Mouse (Mus musculus) spleen, postnatal 4 days (tissue): ENCODE measurements around the gene Naglu.

Source experiments
- DNase-seq, 2 experiments: peaks; one replicate each; pipeline ENCODE4 v3.0.0; 2022; ENCODE audit warnings: low spot score in 2 of 2

Gene Naglu

DNA sequence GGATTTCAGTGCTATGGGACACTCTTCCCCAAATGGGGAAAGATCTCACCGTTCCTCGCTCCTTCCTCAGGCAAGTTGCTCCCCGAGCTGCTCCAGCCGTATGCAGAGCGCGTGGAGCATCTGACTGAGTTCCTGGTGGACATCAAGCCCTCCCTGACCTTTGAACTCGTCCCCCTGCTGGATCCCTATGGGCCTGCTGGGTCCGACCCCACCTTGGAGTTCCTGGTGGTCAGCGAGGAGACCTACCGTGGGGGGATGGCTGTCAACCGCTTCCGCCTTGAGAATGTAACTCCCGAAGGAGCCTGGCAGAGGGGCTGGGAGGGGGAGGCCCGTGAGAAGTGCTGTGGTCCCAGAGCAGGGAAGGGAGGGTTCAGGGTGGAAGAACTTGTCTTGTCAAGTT, 14.4 kb downstream of the Naglu start:
- DNase-seq: no peak

DNA sequence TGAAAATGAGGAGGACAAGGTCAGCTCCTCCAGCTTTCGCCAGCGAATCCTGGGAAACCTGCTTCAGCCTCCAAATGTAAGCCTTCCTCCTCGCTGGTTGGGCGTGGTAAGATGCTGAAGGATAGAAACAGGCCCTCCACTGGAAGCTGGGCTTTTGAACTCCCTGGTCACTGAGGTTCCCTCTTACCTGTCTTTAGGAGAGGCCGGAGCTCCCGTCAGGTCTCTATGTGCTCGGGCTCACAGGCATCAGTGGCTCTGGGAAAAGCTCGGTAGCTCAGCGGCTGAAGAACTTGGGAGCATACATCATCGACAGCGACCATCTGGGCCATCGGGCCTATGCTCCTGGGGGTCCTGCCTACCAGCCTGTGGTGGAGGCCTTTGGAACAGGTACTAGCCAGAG, 15.0 kb downstream of the Naglu start:
- DNase-seq: no peak

DNA sequence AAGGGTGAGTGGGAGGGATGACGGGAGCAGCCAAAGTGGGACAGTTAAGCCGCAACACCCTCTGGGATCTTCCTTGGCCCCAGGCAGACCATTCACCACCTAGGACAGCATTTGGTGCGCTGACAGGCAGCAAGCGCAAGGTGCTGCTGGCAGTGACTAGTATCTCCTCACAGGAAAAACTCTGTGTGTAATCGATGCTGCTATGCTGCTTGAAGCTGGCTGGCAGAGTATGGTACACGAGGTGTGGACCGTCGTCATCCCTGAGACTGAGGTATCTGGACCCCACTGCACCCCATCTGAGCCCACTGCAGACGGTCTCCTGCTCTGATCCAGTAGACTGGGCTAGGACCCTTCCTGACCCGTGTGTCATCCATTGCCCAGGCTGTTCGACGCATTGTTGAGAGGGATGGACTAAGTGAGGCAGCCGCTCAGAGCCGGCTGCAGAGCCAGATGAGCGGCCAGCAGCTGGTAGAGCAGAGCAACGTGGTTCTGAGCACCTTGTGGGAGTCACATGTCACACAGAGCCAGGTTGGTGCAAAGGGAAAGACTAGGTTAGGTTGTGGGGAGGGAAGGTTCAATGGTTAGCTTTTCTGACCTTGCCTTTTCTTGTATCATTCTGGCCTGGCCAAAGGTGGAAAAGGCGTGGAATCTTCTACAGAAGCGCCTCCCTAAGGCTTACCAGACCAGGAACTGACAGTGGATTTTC, 16.0 kb downstream of the Naglu start:
- DNase-seq: no peak

DNA sequence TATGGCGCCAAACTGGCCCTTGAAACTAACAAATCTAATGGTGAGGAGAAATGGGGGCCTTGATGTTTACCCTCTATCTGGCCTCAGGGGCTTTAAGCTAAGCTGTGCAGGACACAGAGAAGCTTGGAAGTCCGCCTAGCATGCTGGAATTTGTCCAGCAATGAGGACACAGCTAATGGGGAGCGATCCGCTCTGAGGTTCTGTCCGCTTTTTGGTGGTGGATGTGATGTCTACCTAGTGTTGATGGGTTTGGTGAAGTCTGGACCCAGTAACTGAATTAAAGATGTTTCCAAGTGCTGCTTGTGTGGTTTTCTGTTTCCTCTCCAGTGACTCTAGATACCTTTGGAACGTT, 16.5 kb downstream of the Naglu start:
- no peak for DNase-seq

DNA sequence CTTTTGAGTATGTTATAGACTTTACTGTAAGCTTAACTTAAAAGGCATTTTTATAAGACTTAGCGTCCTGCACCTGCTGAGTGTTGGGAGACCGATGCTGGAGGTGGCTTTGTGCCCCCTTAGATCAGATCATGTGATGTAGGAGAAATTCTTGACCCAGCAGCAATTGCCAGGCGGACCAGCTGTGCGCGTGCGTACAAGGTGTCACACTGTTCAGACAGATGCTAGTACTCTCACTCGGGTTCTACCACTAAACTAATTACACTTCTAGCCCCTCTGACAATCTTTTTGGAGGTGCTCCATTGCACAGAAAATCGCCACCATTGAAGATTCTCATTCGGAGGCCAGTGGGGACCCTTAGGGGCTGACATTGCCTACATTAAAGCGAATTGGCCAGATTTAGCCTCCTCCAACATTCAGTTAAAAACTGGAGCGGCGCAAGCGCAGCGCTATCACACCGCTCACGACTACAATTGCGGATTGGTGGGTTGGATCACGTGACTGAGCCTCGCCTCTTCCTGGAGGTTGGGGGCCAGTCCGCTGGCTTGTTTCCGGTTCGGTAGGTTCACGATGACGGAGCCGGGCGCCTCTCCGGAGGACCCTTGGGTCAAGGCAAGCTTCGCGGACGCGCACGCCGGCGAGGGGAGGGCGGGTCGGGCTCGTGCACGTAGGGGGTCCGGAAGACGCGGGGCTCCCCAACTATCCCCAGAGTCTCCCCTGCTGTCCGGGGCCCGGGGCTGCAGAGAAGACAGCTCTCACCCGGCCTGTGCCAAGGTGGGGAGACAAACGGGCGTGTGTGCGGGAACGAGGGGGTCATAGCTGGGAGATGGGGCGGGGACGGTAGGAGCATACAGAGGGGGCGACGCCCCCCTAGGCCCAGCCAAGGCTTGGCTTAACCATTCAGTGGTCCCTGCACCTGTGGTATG, 17.2 kb downstream of the Naglu start, which contains the start of gene Mlx:
TSS of gene Mlx (plus strand) at position 522 of the 926 bp plus-strand sequence.
- DNase-seq: peak; percentile 88 to 92

DNA sequence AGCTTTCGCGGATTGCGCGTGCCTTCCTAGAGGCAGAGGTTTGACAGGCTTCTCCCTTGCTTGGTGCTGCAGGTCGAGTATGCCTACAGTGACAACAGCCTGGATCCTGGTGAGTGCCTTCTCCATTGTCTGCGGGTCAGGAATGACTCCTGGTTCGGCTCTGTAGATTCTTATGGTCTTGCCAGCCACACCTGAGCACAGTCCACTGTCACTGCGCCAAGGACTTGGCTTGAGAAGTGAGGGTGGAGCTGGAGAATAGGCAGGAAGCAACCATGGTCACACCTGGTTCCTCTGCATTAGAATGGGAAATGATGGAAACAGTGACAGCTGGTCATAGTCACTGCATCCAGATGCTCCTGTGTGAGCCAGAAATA, 17.9 kb downstream of the Naglu start:
- DNase-seq: no peak

DNA sequence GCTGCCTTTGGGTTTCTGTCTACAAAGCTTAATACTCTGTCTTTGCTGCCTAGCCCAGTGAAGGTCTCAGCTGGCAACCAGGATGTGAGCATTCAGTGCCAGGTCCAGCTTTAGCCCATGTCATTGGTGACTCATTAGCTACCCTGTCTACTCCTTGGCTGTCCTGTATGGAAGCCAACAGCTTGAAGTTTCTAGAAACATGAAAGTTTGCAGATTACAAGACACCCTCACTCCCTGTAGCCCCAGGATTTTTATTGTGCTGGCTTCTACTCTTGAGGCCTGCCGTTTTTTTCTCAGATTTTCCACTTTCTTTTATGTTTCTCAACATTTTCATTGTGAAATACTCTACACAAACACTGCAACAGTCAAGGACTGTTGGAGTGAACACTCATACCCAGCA, 20.1 kb downstream of the Naglu start:
- no peak for DNase-seq

DNA sequence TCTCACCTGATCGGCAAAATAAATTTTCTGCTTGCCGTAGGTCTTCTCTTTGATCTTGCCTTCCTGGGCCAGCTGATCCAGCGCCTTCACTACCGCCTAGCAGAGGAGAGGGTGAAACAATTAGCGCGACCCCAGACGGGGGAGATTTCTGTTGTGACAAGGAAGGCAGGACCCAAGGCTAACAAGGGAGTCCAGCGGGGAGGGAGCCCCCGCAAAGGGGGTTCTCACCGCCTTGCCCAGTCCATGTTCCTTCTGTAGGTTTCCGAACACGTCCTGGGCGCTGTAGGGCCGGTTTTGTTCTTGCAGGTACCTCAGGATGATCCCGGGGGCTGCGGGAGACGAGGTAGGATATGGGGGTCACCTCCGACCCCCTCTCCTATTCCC, 25.1 kb downstream of the Naglu start:
- DNase-seq: no peak

DNA sequence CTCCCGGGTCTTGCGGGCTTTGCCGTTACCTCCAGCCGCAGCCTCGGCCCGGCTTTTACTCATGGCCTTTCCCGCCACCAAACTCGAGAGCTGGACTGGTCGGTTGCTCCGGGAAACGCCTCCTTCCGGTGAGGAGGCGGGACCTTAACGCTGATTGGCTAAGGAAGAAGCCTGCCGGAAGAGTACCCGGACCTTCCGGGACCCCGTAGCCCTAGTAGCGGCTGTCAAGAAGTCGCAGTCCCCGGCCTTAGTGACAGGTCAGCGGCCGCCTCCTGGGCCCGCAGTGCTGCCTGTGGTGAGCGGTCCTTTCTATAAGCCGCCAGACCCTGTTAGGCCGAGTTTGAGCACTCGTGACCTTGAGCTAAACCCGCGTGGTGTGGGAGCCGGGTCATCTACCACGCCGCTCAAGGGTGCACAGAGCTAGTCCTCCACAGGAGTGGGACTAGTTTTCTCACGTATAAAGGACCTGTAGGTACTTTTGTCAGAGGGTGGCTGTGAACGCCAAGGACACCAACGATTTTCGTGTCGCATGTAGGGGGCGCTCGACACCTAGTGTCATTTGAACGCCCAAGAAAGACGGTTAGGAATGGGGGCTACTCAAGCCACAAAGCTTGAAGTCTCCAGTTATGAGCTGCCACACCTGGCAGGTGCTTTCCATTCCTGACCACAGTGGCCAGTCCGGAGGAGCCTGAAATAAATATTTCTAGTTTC, 25.7 kb downstream of the Naglu start, which contains the start of gene Psmc3ip:
TSS of gene Psmc3ip (minus strand) at position 123 of the 711 bp plus-strand sequence.
- DNase-seq: peak; percentile 94 to 96

DNA sequence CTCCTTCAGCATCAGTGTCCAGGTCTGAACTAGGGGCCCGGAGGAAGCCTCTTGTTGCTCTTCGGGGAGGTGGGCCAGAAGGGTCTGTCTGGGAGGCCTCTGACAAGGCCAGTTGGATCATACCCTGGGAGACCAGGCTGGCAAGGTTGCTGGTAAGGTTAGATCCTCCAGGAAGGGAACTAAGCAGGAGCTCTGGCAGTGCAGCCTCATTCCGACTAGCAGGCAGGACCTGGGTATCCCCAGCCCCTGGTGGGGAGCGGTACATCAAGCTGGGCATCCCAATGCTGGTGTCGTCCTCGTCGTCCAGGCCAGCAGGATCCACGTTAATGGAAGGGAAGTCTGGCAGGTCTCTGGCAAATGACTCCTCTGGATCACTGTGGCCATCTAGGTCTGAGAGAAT, 28.4 kb downstream of the Naglu start:
- no peak for DNase-seq

DNA sequence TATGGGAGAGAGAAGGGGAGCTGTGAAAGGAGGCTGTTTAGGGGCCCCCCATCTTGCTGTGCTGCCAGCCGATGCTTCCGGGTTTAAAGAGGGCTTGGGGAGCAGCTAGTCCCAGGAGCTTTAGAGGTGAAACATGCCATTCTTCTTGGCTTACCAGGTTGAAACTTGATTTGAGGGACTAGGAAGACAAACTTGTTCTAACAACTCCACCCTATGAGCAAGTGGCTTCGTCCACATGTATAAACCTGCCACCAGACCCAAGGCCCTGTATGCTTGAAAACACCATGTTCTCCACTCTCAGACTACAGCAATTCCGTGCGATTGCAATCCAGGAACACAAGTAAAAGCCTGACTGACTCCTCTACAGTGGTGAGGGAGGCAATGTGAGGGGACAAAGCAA, 33.2 kb downstream of the Naglu start:
- DNase-seq: no peak

DNA sequence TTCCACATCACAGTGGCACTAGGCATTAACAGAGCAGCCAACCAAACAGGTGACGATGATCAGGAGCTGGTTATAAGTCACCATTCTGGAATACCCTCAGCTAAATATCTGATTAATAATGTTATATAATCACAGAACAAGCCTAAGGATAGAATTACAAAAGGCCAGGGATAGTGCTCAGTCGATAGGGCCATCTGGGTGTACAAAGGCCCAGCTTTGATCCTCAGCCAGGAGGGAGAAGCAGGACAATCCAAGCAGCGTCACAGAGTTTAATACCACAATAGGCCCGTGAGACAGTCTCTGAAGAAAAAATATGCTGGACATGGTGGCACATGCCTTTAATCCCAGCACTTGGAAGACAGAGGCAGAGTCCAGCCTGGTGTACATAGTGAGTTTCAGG, 39.5 kb downstream of the Naglu start:
- no peak for DNase-seq

DNA sequence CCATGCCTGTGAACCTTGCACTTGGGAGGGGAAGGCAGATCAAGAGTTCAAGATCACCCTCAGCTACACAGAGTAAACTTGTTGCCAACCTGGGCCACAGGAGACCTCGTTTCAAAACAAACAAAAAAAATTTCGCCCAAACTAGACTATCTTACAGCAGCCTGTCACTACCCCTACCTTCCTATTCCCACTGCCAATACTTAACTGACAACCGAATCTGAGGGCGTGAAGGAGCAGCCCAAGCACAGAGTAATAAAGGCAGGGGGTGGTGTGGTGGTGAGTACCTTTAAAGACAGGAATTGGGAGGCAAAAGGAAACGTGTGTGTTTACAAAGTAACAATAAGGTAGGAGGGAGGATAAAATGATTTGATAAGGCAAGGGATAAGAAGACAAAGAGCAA, 40.9 kb downstream of the Naglu start:
- DNase-seq: no peak

DNA sequence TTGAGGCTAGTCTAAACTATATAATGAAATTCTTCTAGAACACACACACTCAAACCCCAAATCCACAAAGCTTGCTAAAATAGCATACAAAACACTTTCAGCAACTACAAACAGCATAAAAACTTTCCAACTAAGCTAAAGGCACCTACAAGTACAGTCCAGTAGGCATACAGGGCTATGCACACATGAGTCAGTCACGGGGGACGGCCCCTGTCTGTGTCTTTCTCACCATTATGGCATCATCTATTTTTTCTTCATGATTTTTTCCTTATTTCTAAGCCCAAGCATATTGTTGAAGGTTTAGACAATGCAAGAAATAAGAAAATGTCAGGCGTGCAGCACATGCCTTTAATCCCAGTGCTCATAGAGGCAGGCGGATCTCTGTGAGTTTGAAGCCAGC, 41.4 kb downstream of the Naglu start:
- DNase-seq: no peak

DNA sequence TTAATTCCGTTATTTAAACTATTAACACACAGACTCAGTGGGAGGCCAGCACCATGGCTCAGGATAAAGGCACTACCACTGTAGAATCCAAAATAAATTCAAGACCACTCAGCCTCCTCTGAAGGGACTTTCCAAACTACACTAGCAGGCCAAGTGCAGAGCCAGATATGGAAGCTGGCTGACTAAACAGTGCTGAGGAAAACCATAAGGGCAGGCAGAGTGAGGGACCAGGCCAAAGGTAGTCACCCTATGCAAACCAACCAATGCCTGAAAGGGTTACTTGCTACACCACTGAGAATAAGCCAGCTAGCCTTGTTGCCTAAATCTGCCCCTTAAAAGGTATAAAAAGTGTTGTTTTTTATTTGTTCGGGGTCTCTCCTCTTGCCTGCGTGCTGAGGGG, 42.4 kb downstream of the Naglu start:
- DNase-seq: no peak

DNA sequence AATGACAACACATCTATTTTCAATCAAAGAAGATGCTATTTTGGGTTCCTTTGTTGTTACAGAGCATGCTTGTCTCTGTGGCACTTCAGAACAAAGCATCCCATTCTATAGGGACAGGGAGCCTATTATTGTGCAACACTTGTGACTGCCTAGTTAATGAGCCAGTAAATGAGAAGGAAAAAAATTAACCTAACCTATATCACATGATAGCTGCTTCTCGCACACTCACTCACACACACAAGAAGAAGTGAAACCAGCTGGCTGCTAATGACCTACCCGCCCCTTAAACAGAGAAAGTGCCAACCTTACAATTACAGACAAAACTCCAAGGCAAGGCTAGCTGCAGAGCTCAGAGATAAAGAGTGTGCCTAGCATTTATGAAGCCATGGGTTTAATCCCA, 45.8 kb downstream of the Naglu start:
- DNase-seq: no peak

DNA sequence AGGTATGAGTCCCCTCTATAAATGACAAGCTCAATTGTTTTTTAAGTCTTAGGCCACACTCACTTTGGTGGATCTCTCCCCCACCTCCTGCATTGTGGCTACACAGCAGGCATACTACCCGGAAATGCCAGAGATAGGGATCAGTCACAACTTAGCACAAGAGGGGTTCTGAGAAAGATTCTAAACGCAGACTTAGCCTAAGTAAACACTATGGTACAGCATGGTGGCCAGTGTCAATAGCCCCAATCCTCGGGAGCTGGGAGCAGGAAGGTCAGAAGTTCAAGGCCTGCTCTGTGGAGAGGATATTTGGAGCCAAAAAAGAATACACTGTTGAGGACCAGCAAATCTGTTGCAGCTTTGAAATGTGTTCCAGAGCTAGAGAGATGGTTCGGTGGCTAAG, 48.3 kb downstream of the Naglu start:
- no peak for DNase-seq

DNA sequence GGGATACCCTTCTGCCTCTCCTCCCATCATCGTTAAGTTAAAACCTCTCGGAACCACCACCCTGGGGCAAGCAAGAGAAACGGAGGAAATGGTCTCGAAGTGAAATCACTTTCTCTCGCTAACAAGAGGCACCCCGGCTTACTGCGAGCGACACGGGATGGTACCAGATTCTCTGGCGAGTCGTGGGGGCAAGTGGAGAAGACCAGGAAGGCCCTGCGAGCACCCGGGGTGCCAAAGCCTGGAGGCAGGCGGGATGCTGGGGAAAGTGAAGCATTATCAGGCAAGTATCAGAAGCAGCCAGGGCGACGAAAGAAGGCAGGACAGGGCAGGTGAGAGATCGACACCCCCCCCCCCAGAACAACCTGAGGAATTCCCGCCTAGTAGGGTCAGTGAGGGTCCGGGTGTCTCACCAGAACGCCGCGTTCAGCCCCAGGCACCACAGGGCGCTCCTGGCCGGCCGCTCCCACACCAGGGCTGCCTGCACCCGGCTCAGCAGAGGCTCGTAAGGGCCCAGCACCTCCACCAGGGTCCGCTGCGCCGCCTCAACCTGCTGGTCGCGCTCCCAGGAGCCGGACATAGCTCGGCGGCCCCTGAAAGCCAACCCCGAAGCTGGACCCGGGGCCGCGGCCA, 49.4 kb downstream of the Naglu start:
- no peak for DNase-seq

DNA sequence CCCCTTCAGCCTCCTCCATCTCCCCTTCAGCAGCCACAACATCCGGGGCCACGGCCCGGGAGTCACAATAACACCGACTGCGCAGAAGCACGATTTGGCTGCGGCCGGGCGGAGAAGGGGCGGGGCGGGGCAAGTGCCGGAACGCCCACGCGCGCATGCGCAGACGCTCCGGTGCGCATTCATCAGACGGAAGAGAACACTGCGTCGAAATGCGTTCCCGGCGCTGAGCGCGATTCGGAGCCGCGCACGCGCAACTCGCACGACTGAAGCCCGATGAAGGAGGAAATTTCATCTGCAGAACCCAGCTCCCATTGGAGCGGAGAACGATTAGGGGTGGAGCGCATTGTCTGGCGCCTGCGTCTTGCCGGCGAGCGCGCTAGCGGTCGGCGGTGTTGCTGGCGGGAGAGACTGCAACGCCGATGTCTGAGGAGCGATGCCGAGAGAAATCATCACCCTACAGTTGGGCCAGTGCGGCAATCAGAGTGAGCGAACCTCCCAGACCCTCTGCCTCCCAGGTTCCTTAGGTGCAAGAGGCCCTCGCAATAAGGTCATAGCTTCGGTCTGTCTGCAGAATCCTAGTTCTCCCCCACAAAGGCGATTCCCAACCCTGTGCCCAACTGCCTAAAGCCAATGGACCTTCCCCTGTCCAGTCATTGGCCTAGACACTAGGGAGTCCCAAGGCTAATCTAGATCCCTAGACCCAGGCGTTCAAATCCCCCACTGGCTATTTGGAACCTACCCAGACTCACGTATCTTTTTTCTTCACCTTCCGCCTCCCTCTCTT, 50.1 kb downstream of the Naglu start, which contains the start of the genes Retreg3 and Tubg1:
TSS of gene Retreg3 (minus strand) at position 133 of the 784 bp plus-strand sequence.
TSS of gene Tubg1 (plus strand) at position 178 of the 784 bp plus-strand sequence.
- peak; percentile 99 to 100 for DNase-seq

DNA sequence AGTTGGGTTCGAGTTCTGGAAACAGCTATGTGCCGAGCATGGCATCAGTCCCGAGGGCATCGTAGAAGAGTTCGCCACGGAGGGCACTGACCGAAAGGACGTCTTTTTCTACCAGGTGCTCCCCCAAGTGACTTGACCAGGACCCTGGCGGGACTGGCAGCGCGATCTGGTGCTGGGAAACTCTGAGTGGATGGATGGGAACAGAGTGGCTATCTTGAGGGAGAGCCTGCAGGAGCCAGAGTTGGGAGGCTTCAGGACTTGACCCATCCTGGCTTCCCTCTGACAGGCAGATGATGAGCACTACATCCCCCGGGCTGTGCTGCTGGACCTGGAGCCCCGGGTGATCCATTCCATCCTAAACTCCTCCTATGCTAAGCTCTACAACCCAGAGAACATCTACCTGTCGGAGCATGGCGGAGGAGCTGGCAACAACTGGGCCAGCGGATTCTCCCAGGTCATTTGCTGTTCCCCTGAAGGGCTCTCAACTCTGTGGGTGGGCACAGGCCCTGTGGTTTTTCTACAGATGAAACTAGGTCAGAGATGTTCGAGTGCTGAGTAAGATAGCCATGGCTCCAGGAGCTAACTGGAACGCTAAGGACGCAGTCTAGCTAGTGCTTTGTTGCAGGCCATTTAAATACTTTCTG, 50.9 kb downstream of the Naglu start:
- DNase-seq: peak in 1 of 2 experiments; percentile 73
